Mouse (Mus musculus) ES-Bruce4 (cell line): Measurements from ENCODE around the gene Tmem63c.

Experiments used
- CTCF ChIP-seq: IDR thresholded peaks from one replicate; pipeline ENCODE4 v1.8.1; 2011; ENCODE audit warnings: low read depth, low read length
- POLR2A ChIP-seq: IDR thresholded peaks from one replicate; pipeline ENCODE4 v1.8.1; 2011; ENCODE audit warnings: low read length; ENCODE audit not compliant: insufficient read depth

- no peak for TF ChIP-seq CTCF
- no peak for TF ChIP-seq POLR2A
Observed at GRCm38 (mm10) chr12:87026109-87026870, 5.2 kb downstream of the Tmem63c start.
